ENCODE assay signal across 7 mouse cellular contexts in the genomic region with DNA sequence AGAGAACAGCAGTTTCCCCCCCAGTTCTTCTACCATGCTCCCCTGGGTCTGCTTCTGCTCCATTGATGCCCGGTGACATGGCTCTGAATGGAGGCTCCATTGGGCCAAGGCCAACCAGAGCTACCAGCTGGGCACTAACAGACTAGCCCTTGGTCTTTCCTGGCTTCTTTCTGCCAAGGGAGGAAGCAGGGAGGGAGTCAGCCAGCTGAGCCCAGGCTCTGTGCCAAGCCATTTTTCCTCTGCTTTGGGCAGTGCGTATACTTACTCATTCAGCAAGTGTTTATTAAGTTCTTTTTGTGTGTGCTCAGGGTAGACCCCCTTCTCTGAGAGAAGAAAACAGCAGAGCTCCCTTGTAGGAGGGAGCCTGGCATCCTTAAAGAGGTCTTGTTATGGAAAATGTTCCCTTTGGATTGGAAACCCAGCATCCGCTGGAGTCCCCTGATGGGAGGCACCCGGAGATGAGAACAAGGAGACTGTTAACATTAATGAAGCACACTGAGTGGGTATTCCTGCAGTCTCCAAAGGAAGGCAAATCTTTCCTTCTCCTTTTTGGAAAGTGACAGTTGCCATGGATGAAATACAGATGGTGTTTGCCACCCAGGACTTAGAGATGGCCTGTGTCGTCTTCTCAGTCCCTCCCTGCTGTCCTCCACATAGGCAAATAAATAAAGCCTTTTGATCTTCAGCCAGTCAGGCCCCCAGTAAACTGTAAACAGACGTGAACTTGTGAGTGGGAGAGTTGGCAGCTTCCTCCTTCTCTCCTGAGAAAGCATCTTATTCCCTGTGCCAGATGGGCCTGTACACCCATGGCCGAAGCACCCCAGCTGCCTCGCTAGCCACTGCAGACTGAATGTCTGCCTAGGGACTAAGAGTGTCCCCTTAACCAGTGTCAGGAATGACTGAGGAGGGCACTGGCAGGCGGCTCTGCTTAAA. TPM values are rescaled to one million over a fixed set of nuclear protein-coding genes. Genes with fewer than 3 reads are reported as not detected.
DNase-seq lines count a peak whose midpoint lies in the region; ATAC-seq lines count a peak whose summit lies in the region.

No protein-coding gene starts in this region.

- no peaks in the 10 kb centered on the region for H3K4me1 ChIP-seq in intestine, embryonic 16.5 days (ENCODE audit: control insufficient read depth, insufficient read depth, low read length)

- no peak overlapping the region for H3K9ac ChIP-seq in intestine, embryonic 16.5 days (ENCODE audit: low read depth, low read length)

- H3K4me2 ChIP-seq in intestine, embryonic 16.5 days (ENCODE audit: low read depth, low read length): no peak overlapping the region

- intact Hi-C loops in left cerebral cortex, postnatal 14 days (cut with DNase I): loop anchor here (5.0 kb wide), 1 partner anchor 70 kb away; a partner anchor contains a TSS

- H3K36me3 ChIP-seq in intestine, embryonic 16.5 days (ENCODE audit: control insufficient read depth, insufficient read depth, low read length): peaks cover 12% of the 10 kb centered on the region; the same call in 1 of the 2 replicates

- H3K27ac ChIP-seq in intestine, embryonic 16.5 days (ENCODE audit: low read length): peak overlapping the region; percentile 8; the same call in 1 of the 2 replicates

- 51% methylated on average over 9 of the region's 9 CpGs for WGBS in intestine, embryonic 16.5 days

- ATAC-seq in intestine, embryonic 16.5 days: no peak

- peak; percentile 81 for DNase-seq in NIH3T3 (ENCODE audit: low read depth)
- peak; percentile 88 to 89 for DNase-seq in adrenal gland, postnatal 36 days
- peak; percentile 60 to 62 for DNase-seq in frontal cortex, postnatal 25 days (ENCODE audit: low spot score in 2 of 2)
- DNase-seq in left cerebral cortex, postnatal 14 days (ENCODE audit: low spot score in 2 of 2): peak; percentile 86 to 92
- peak; percentile 65 to 86 for DNase-seq in right cerebral cortex, adult 2 months (ENCODE audit: low spot score in 2 of 2)
- no peak for DNase-seq in thymus, postnatal 0 days (ENCODE audit: low spot score)

- no peaks in the 10 kb centered on the region for H3K9me3 ChIP-seq in intestine, embryonic 16.5 days (ENCODE audit: control insufficient read depth, low read length)

- no peak overlapping the region for H3K4me3 ChIP-seq in intestine, embryonic 16.5 days (ENCODE audit: low read length)

- H3K27me3 ChIP-seq in intestine, embryonic 16.5 days (replicated peaks; ENCODE audit: control insufficient read depth, insufficient read depth, low read length): no peaks in the 10 kb centered on the region

RNA-seq across cellular contexts. Expression of a gene that starts 12.8 kb away (rescaled TPM):
- 10 to 100 TPM; 24.8 to 38.0 TPM for total RNA-seq in adrenal gland, postnatal 36 days (2021)
- polyA plus RNA-seq in intestine, embryonic 16.5 days (2015; fragmentation: Nextera tagmentation; extraction: Ambion mirVana): 73.9 and 79.8 TPM in 2 replicates
- 10 to 100 TPM; 20.7 to 23.3 TPM for total RNA-seq in left cerebral cortex, postnatal 14 days (2021)
- polyA plus RNA-seq in thymus, postnatal 0 days (2015; fragmentation: Nextera tagmentation; extraction: Ambion mirVana): 57.5 and 58.6 TPM in 2 replicates

RNA-seq across cellular contexts. Expression of a gene that starts 23.9 kb away (rescaled TPM):
- 10 to 100 TPM; 10.5 to 11.3 TPM for total RNA-seq in adrenal gland, postnatal 36 days (2021)
- polyA plus RNA-seq in intestine, embryonic 16.5 days (2015; fragmentation: Nextera tagmentation; extraction: Ambion mirVana): 14.9 and 17.1 TPM in 2 replicates
- total RNA-seq in left cerebral cortex, postnatal 14 days (2021): 1 to 10 TPM; 3.3 to 3.5 TPM
- 14.1 and 14.5 TPM in 2 replicates for polyA plus RNA-seq in thymus, postnatal 0 days (2015; fragmentation: Nextera tagmentation; extraction: Ambion mirVana)

RNA-seq across cellular contexts. Expression of a gene that starts 23.9 kb away (rescaled TPM):
- total RNA-seq in adrenal gland, postnatal 36 days (2021): 10 to 100 TPM; 41.5 to 88.1 TPM
- polyA plus RNA-seq in intestine, embryonic 16.5 days (2015; fragmentation: Nextera tagmentation; extraction: Ambion mirVana): 39.5 and 44.2 TPM in 2 replicates
- 10 to 100 TPM; 27.4 to 29.6 TPM for total RNA-seq in left cerebral cortex, postnatal 14 days (2021)
- 12.2 and 13.5 TPM in 2 replicates for polyA plus RNA-seq in thymus, postnatal 0 days (2015; fragmentation: Nextera tagmentation; extraction: Ambion mirVana)

RNA-seq across cellular contexts. Expression of a gene that starts 30.8 kb away (rescaled TPM):
- 1,000 to 10,000 TPM; 1,640 to 1,911 TPM for total RNA-seq in adrenal gland, postnatal 36 days (2021)
- polyA plus RNA-seq in intestine, embryonic 16.5 days (2015; fragmentation: Nextera tagmentation; extraction: Ambion mirVana): 1,166 and 1,241 TPM in 2 replicates
- 100 to 1,000 TPM; 643 to 660 TPM for total RNA-seq in left cerebral cortex, postnatal 14 days (2021)
- polyA plus RNA-seq in thymus, postnatal 0 days (2015; fragmentation: Nextera tagmentation; extraction: Ambion mirVana): 1,919 and 1,995 TPM in 2 replicates

RNA-seq across cellular contexts. Expression of a gene that starts 35.7 kb away (rescaled TPM):
- 10 to 100 TPM; 85.9 to 89.9 TPM for total RNA-seq in adrenal gland, postnatal 36 days (2021)
- 71.0 and 73.4 TPM in 2 replicates for polyA plus RNA-seq in intestine, embryonic 16.5 days (2015; fragmentation: Nextera tagmentation; extraction: Ambion mirVana)
- 10 to 100 TPM; 32.6 to 34.5 TPM for total RNA-seq in left cerebral cortex, postnatal 14 days (2021)
- polyA plus RNA-seq in thymus, postnatal 0 days (2015; fragmentation: Nextera tagmentation; extraction: Ambion mirVana): 26.4 and 29.6 TPM in 2 replicates
